Mouse (Mus musculus): ENCODE measurements at regions not wholly inside any gene's neighbourhood (a gene's known extent, or its start where the extent isn't known, plus 50 kb on each side); places are given as distances from the start of the nearest gene placed in this dataset.

DNA sequence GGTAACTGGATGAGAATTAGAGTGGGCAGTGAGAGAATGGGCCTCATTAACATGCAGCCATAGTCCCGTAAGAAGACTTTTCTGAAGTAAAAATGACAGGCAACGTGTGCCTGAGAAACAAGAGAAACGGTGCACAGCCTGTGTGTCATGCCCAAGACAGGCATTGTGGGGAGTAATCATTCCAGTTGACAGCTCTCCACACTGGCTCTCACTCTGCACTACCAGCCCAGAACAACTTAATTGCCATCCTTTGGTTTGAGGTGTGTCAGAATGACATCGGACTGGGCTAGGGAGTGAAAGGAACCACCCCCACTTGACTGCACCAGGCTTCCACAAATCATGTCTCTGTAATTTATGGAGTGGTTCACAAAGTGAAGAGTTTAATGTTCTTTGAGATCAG is 1104.9 kb downstream of the Pcdh7 start:
- DNase-seq: peak; percentile 8

DNA sequence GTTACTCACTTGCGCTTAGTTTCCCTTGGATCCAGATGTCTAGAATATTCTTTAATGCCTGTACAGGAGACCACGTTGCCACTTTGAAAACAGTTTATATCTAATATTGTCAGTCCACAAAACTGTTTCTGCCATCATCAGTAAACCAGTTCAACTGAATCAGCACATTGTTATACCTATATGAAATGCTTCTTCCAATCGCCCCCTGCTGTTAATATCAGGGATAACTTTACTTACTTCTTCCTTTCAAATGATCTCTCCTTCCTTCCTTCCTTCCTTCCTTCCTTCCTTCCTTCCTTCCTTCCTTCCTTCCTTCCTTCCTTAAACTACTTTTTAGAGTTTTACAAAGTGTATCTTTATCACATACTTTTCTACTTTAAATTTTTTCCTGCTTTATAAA is 1108.2 kb downstream of the Pcdh7 start:
- peak; percentile 33 for DNase-seq

DNA sequence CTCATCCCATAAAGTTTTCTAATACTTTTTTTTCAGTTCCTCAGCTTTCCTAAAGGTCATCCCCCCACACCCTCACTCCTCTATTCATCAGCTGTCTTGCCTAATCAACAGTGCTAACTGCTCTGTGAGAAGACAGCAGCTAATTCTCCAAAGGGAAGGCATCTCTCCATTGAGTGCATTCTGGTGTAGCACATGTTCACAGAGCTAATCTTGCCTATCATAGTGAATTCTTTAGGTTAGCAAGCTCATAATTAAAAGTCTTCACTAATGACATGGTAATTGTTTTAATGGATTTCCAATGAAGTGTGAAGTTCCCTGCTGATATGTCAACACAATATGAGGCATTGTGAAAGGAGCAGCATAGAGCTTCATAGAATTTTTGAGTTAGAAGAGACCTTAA is 1129.2 kb downstream of the Pcdh7 start:
- peak; percentile 96 for DNase-seq

DNA sequence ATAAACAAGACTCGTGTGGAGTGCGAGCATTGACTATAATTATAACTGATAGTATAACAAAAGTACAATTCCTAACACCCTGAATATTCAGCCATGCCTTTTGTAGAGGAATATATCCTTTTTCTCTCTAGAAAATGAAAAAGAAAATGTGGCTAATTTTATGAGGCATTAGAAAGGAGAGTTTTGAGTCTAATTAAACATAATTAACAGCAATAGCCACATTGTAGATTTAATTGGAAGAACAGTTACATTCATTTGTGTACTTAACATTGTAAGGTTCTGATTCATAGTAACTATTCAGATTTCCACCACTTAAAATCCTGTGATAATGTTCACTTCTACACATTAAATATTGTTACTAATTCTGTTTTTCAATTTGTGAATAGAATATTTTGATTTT is 1140.2 kb downstream of the Pcdh7 start:
- DNase-seq: peak; percentile 52

DNA sequence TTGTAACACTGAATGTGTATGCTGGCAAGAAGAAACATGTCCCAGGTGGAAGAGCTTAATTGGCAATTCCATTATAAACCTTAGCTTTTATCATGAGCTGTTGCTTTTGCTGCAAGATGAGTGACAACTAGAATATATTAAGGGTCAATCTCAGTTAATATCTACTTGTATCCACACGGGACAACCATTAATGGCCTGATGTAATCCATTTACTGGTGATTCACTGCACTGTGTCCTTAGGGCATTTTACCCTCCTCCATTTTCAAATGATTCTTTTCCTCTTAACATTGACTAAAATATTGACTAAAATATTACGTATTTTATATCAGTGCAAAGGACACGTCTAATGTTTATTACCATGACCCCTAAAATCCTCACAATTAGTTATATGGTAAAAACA is 1175.7 kb downstream of the Pcdh7 start:
- no peak for DNase-seq

DNA sequence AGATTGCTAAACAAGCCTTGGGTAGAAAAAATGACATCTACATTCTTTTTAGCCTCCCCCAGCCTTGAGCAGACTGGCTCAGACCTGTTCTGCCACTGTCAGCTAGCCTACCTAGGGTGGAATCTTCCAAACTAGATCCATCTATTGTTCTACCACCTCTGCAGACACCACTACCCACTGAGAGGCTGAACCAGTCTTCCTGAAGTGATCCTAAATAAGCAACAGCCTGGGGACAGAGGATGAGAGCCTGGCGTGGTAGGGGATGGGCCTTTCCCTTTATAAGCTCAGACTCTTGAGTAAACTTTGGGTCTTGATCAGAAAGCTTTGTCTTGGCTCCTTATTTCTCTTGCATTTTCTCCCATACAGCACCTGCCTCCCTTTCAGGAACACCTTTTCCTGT is 1223.7 kb downstream of the Pcdh7 start:
- no peak for DNase-seq

DNA sequence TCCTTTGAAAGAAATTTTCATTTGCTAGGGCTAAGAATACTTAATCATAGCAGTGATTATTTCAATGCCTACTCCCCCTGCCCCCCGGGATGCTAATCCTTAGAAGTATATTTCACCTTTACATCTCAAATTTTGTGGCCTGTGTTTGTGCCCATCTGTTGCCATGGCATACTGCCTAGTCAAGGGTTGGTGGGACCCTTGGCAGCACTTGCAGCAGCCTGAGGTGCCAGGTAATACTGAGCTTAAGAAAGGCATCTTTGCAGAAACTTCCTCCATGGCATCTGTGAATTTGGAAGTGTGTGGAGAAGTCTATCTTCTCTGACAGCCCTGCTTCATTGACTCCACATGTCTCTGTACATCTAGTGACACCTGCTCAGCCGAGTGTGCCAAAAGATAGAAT is 1257.5 kb downstream of the Pcdh7 start:
- DNase-seq: no peak

DNA sequence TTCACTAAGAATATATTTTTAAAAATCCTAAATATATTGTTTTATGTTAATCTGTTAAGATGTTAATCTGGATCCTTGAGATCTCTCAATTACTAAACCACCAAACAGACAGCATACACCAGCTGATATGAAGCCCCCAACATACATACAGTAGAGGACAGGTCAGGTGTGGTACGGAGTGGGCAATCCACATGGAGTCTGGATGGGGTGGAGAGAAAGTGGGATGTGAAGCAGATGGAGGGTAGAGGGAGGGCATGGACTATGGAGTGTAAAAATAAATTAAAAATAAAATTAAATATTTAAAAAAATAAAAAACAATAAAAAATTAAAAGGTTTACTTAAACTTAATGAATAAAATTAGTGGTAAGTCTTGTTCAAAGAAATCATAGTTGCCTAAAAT is 1270.0 kb downstream of the Pcdh7 start:
- DNase-seq: no peak
